Mouse (Mus musculus) ovary, adult 18-20 months (tissue): ENCODE data around the gene Lctl.

Source experiments
- DNase-seq: peaks from one replicate; pipeline ENCODE4 v3.0.0; 2022; ENCODE audit warnings: low spot score, mixed read lengths

Gene Lctl

DNA sequence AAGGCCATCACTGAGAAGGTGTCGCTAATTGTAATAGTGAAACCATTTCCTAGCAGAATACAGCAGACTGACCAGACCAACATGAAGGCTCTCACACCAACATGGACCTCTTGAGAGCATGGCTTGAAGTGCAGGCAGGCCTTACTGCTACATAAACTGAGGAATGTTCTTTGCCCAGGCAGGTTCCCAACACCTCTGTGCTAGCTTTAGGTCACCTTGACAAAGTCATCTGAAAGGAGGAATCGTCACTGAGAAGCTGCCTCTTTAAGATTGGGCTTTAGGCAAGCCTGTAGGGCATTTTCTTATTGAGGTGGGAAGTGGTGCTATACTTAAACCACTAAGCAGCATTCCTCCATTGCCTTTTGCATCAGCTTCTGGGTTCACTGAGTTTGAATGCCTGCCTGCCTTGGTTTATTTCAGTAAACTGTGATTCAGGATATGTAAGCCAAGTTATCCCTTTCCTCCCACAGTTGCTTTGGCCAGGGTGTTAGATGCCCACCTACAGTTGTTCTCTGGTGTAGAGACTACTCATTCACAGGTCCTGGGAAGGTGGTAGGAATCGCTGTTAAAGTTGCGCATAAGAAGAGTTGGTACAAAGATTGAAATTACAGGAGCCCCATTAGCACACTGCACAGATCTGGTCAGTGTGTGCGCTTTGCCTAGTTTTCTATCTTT lies 67.4 kb downstream of the Lctl start:
- no peak for DNase-seq
